Mouse (Mus musculus) right cerebral cortex, postnatal 10 days (tissue): ENCODE data around the gene Gm20824.
"Not testable (repeated sequence)": the region's sequence is repeated elsewhere in the genome, so short reads cannot be mapped to it uniquely, and the experiment has no call there.

Source experiments
- DNase-seq, 2 experiments: peaks; one replicate each; pipeline ENCODE4 v3.0.0; 2021; ENCODE audit warnings: low spot score in 2 of 2

Gm20824 gene

GRCm38 (mm10) chrY:8257607-8258006 is at the start of gene Gm20824:
Gene Gm20824, plus strand, starts transcription at chrY:8257907.
- not testable (repeated sequence) for DNase-seq
